Mouse (Mus musculus) hindbrain, embryonic 11.5 days (tissue): ENCODE results near the gene Nptx2. TPM values are rescaled to one million over a fixed set of nuclear protein-coding genes. Genes with fewer than 3 reads are reported as not detected.

Source experiments
- polyA plus RNA-seq: library from polyadenylated mRNA; unstranded; fragments of >200 nt; fragmentation: Nextera tagmentation; extraction: Ambion mirVana; gene quantifications from 2 replicates; pipeline ENCODE4 v1.2.1, GENCODE M21; 2014

Gene Nptx2
- polyA plus RNA-seq, 1 experiment from 2014 or later: 2.4 TPM

Other genes with a start within 250 kb of the Nptx2 start
- gene Baiap2l1, start 187.8 kb upstream of the Nptx2 start, polyA plus RNA-seq: 3.2 and 3.3 TPM in 2 replicates
- 20.1 and 22.9 TPM in 2 replicates for gene Tmem130, start 215.9 kb downstream of the Nptx2 start, polyA plus RNA-seq
- gene Trrap, start 221.8 kb downstream of the Nptx2 start, polyA plus RNA-seq: 84.0 and 102 TPM in 2 replicates